In genomic region chr4:117850176-117850575, GRCm38 (mm10) we compare ENCODE assay signal across 15 mouse cellular contexts. TPM values are rescaled to one million over a fixed set of nuclear protein-coding genes. Genes with fewer than 3 reads are reported as not detected.
DNase-seq lines count a peak whose midpoint lies in the region; ATAC-seq and TF ChIP-seq lines count a peak whose summit lies in the region.
"Had no signal": no experiment of that assay in that cellular context is flagged by ENCODE, and none has a peak within 500 bp of the region (broad histone marks: within the 10 kb centered on the region; RNA-seq: fewer than 3 reads in every experiment).

No protein-coding gene starts in this region.

- H3K27me3 ChIP-seq in liver, embryonic 13.5 days = no peaks in the 10 kb centered on the region
- no peaks in the 10 kb centered on the region for H3K27me3 ChIP-seq in liver, postnatal 0 days (ENCODE audit: insufficient read depth, low read length)
- H3K27me3 ChIP-seq in hindbrain, embryonic 16.5 days (replicated peaks; ENCODE audit: control insufficient read depth, insufficient read depth, low read length) = no peaks in the 10 kb centered on the region
- H3K27me3 ChIP-seq in neural tube, embryonic 15.5 days (replicated peaks) = no peaks in the 10 kb centered on the region
- H3K27me3 ChIP-seq: limb, embryonic 15.5 days had no signal

- no peaks in the 10 kb centered on the region for H3K9me3 ChIP-seq in liver, embryonic 13.5 days (replicated peaks)
- no peaks in the 10 kb centered on the region for H3K9me3 ChIP-seq in liver, postnatal 0 days (ENCODE audit: low read length)
- H3K9me3 ChIP-seq in hindbrain, embryonic 16.5 days (ENCODE audit: control insufficient read depth, low read length) = no peaks in the 10 kb centered on the region
- no peaks in the 10 kb centered on the region for H3K9me3 ChIP-seq in neural tube, embryonic 15.5 days (replicated peaks)
- H3K9me3 ChIP-seq: limb, embryonic 15.5 days had no signal

- H3K36me3 ChIP-seq in liver, embryonic 13.5 days = peaks cover 100% of the 10 kb centered on the region
- peaks cover 27% of the 10 kb centered on the region for H3K36me3 ChIP-seq in liver, postnatal 0 days (replicated peaks; ENCODE audit: insufficient read depth, low read length)
- no peaks in the 10 kb centered on the region for H3K36me3 ChIP-seq in hindbrain, embryonic 16.5 days (ENCODE audit: control insufficient read depth, insufficient read depth, low read length)
- peaks cover 5% of the 10 kb centered on the region for H3K36me3 ChIP-seq in neural tube, embryonic 15.5 days

- H3K27ac ChIP-seq in gastrocnemius, adult 2 months = peak overlapping the region; percentile 75
- peak overlapping the region; percentile 41; the same call in 1 of the 2 replicates for H3K27ac ChIP-seq in liver, embryonic 13.5 days
- no peak overlapping the region for H3K27ac ChIP-seq in liver, postnatal 0 days (ENCODE audit: low read depth)
- H3K27ac ChIP-seq in hindbrain, embryonic 16.5 days (ENCODE audit: low read depth, low read length) = peak overlapping the region; percentile 75
- H3K27ac ChIP-seq in neural tube, embryonic 15.5 days (replicated peaks) = peak overlapping the region; percentile 68
- H3K27ac ChIP-seq: limb, embryonic 15.5 days had no signal

- peaks cover 62% of the 10 kb centered on the region for H3K4me1 ChIP-seq in liver, embryonic 13.5 days (replicated peaks)
- peaks cover 3% of the 10 kb centered on the region; the same call in 1 of the 2 replicates for H3K4me1 ChIP-seq in liver, postnatal 0 days (ENCODE audit: insufficient read depth)
- peaks cover 18% of the 10 kb centered on the region for H3K4me1 ChIP-seq in hindbrain, embryonic 16.5 days (ENCODE audit: control insufficient read depth, insufficient read depth, low read depth, low read length)
- H3K4me1 ChIP-seq in neural tube, embryonic 15.5 days = peaks cover 32% of the 10 kb centered on the region

- no peak for TF ChIP-seq EP300 in liver, postnatal 0 days (IDR thresholded peaks at IDR 0.05; ENCODE audit: low read depth)

- H3K4me3 ChIP-seq in gastrocnemius, adult 2 months = no peak overlapping the region
- no peak overlapping the region for H3K4me3 ChIP-seq in liver, embryonic 13.5 days (replicated peaks)
- H3K4me3 ChIP-seq in liver, postnatal 0 days (ENCODE audit: low read depth, low read length) = no peak overlapping the region
- H3K4me3 ChIP-seq in hindbrain, embryonic 16.5 days (ENCODE audit: low read length) = no peak overlapping the region
- no peak overlapping the region for H3K4me3 ChIP-seq in neural tube, embryonic 15.5 days (replicated peaks)
- H3K4me3 ChIP-seq: limb, embryonic 15.5 days; myocyte had no signal

- no peak for ATAC-seq in liver, embryonic 13.5 days (ENCODE audit: low read depth)
- ATAC-seq in liver, postnatal 0 days = no peak
- no peak for ATAC-seq in hindbrain, embryonic 16.5 days
- no peak for ATAC-seq in neural tube, embryonic 15.5 days (ENCODE audit: low FRiP score)
- ATAC-seq: CD4-positive, CD25-positive, alpha-beta regulatory T cell, adult 4 months; forebrain, embryonic 14.5 days; lung, postnatal 0 days had no signal

- TF ChIP-seq CTCF in gastrocnemius, adult 2 months (IDR thresholded peaks at IDR 0.05) = no peak
- no peak for TF ChIP-seq CTCF in liver, postnatal 0 days (IDR thresholded peaks at IDR 0.05; ENCODE audit: low read depth)

- H3K4me2 ChIP-seq in liver, embryonic 13.5 days = no peak overlapping the region
- H3K4me2 ChIP-seq in liver, postnatal 0 days (ENCODE audit: low read depth, low read length) = no peak overlapping the region
- peak overlapping the region; percentile 15 for H3K4me2 ChIP-seq in hindbrain, embryonic 16.5 days (ENCODE audit: low read length)
- peak overlapping the region; percentile 29; the same call in 1 of the 2 replicates for H3K4me2 ChIP-seq in neural tube, embryonic 15.5 days
- H3K4me2 ChIP-seq: limb, embryonic 15.5 days had no signal

- DNase-seq in gastrocnemius, adult 2 months = peak; percentile 82
- DNase-seq in gastrocnemius, postnatal 4 days (ENCODE audit: low spot score in 2 of 2) = no peak
- no peak for DNase-seq in liver, embryonic 13.5 days
- no peak for DNase-seq in liver, postnatal 0 days
- no peak for DNase-seq in thymus, postnatal 10 days (ENCODE audit: low spot score in 2 of 2)
- DNase-seq: embryo, embryonic 11 days; thymus, adult 18-20 months had no signal

- intact Hi-C loops in gastrocnemius, adult 2 months (cut with DNase I) = no loop called here

- H3K9ac ChIP-seq in liver, embryonic 13.5 days = no peak overlapping the region
- no peak overlapping the region for H3K9ac ChIP-seq in liver, postnatal 0 days (replicated peaks)
- H3K9ac ChIP-seq in hindbrain, embryonic 16.5 days (ENCODE audit: low read depth, low read length) = peak overlapping the region; percentile 47
- no peak overlapping the region for H3K9ac ChIP-seq in neural tube, embryonic 15.5 days (replicated peaks)
- H3K9ac ChIP-seq: limb, embryonic 15.5 days had no signal

- WGBS in liver, embryonic 13.5 days (ENCODE audit: insufficient replicate concordance) = 89% methylated on average over 7 of the region's 7 CpGs
- whole genome bisulfite sequencing in liver, postnatal 0 days (ENCODE audit: insufficient replicate concordance) = 89% methylated on average over 7 of the region's 7 CpGs
- 66% methylated on average over 7 of the region's 7 CpGs for whole genome bisulfite sequencing in hindbrain, embryonic 16.5 days
- 72% methylated on average over 7 of the region's 7 CpGs for WGBS in neural tube, embryonic 15.5 days

RNA-seq across cellular contexts. Expression of gene Slc6a9, which starts 15.9 kb away (rescaled TPM):
- 1 to 10 TPM; 5.0 to 7.0 TPM for total RNA-seq in gastrocnemius, adult 2 months (2021)
- 1 to 10 TPM; 6.1 to 6.9 TPM for total RNA-seq in gastrocnemius, postnatal 4 days (2021)
- 45.2 TPM in 2 replicates for polyA plus RNA-seq in liver, embryonic 13.5 days (2015; fragmentation: Nextera tagmentation; extraction: Ambion mirVana)
- 16.0 and 19.5 TPM in 2 replicates for polyA plus RNA-seq in liver, postnatal 0 days (2015; fragmentation: Nextera tagmentation; extraction: Ambion mirVana)
- 55.3 and 63.8 TPM in 2 replicates for polyA plus RNA-seq in hindbrain, embryonic 16.5 days (2015; fragmentation: Nextera tagmentation; extraction: Ambion mirVana)
- polyA plus RNA-seq in neural tube, embryonic 15.5 days (2015; fragmentation: Nextera tagmentation; extraction: Ambion mirVana) = 51.5 and 52.5 TPM in 2 replicates

RNA-seq across cellular contexts. Expression of gene Ccdc24, which starts 22.2 kb away (rescaled TPM):
- total RNA-seq in gastrocnemius, adult 2 months (2021) = under 1 TPM in 1 of 2 experiments, not detected in 1; 0.08 TPM
- total RNA-seq in gastrocnemius, postnatal 4 days (2021) = under 1 TPM; 0.59 to 0.91 TPM
- 1.0 and 1.1 TPM in 2 replicates for polyA plus RNA-seq in liver, embryonic 13.5 days (2015; fragmentation: Nextera tagmentation; extraction: Ambion mirVana)
- polyA plus RNA-seq in liver, postnatal 0 days (2015; fragmentation: Nextera tagmentation; extraction: Ambion mirVana) = 0.15 and 0.34 TPM in 2 replicates
- 2.1 and 2.2 TPM in 2 replicates for polyA plus RNA-seq in hindbrain, embryonic 16.5 days (2015; fragmentation: Nextera tagmentation; extraction: Ambion mirVana)
- 1.4 and 1.6 TPM in 2 replicates for polyA plus RNA-seq in neural tube, embryonic 15.5 days (2015; fragmentation: Nextera tagmentation; extraction: Ambion mirVana)
- total RNA-seq: megakaryocyte, adult 5-6 weeks had no signal
- polyA plus RNA-seq: CD4-positive, CD25-positive, alpha-beta regulatory T cell, adult 4 months had no signal

RNA-seq across cellular contexts. Expression of gene B4galt2, which starts 33.1 kb away (rescaled TPM):
- 1 to 10 TPM; 1.4 to 2.2 TPM for total RNA-seq in gastrocnemius, adult 2 months (2021)
- 10 to 100 TPM; 25.7 to 27.4 TPM for total RNA-seq in gastrocnemius, postnatal 4 days (2021)
- polyA plus RNA-seq in liver, embryonic 13.5 days (2015; fragmentation: Nextera tagmentation; extraction: Ambion mirVana) = 1.8 and 1.9 TPM in 2 replicates
- 0.63 and 0.67 TPM in 2 replicates for polyA plus RNA-seq in liver, postnatal 0 days (2015; fragmentation: Nextera tagmentation; extraction: Ambion mirVana)
- polyA plus RNA-seq in hindbrain, embryonic 16.5 days (2015; fragmentation: Nextera tagmentation; extraction: Ambion mirVana) = 64.4 and 65.6 TPM in 2 replicates
- 49.6 and 58.6 TPM in 2 replicates for polyA plus RNA-seq in neural tube, embryonic 15.5 days (2015; fragmentation: Nextera tagmentation; extraction: Ambion mirVana)
- total RNA-seq: megakaryocyte, adult 5-6 weeks had no signal
- polyA plus RNA-seq: CD4-positive, CD25-positive, alpha-beta regulatory T cell, adult 4 months had no signal

RNA-seq across cellular contexts. Expression of gene Atp6v0b, which starts 37.0 kb away (rescaled TPM):
- 10 to 100 TPM; 81.4 to 83.9 TPM for total RNA-seq in gastrocnemius, adult 2 months (2021)
- 10 to 100 TPM; 67.0 to 70.8 TPM for total RNA-seq in gastrocnemius, postnatal 4 days (2021)
- 158 and 159 TPM in 2 replicates for polyA plus RNA-seq in liver, embryonic 13.5 days (2015; fragmentation: Nextera tagmentation; extraction: Ambion mirVana)
- 149 and 164 TPM in 2 replicates for polyA plus RNA-seq in liver, postnatal 0 days (2015; fragmentation: Nextera tagmentation; extraction: Ambion mirVana)
- 631 and 701 TPM in 2 replicates for polyA plus RNA-seq in hindbrain, embryonic 16.5 days (2015; fragmentation: Nextera tagmentation; extraction: Ambion mirVana)
- polyA plus RNA-seq in neural tube, embryonic 15.5 days (2015; fragmentation: Nextera tagmentation; extraction: Ambion mirVana) = 544 and 626 TPM in 2 replicates

RNA-seq across cellular contexts. Expression of gene Dph2, which starts 41.7 kb away (rescaled TPM):
- 1 to 10 TPM; 2.4 to 3.2 TPM for total RNA-seq in gastrocnemius, adult 2 months (2021)
- 1 to 10 TPM; 4.6 to 5.3 TPM for total RNA-seq in gastrocnemius, postnatal 4 days (2021)
- 9.8 and 10.5 TPM in 2 replicates for polyA plus RNA-seq in liver, embryonic 13.5 days (2015; fragmentation: Nextera tagmentation; extraction: Ambion mirVana)
- 3.5 and 4.5 TPM in 2 replicates for polyA plus RNA-seq in liver, postnatal 0 days (2015; fragmentation: Nextera tagmentation; extraction: Ambion mirVana)
- 21.8 and 24.0 TPM in 2 replicates for polyA plus RNA-seq in hindbrain, embryonic 16.5 days (2015; fragmentation: Nextera tagmentation; extraction: Ambion mirVana)
- polyA plus RNA-seq in neural tube, embryonic 15.5 days (2015; fragmentation: Nextera tagmentation; extraction: Ambion mirVana) = 21.3 and 21.8 TPM in 2 replicates

Comparison
In these comparisons a context has a peak if more than half of its experiments do, and no peak if none do; other contexts are left out.
1. H3K4me2 ChIP-seq: peak in hindbrain, embryonic 16.5 days (single experiment) and neural tube, embryonic 15.5 days (single experiment); none in liver, embryonic 13.5 days (single experiment) and liver, postnatal 0 days (single experiment).
2. RNA of gene B4galt2, which starts 33.1 kb away (polyA plus RNA-seq): 64.4 to 65.6 TPM in hindbrain, embryonic 16.5 days and 49.6 to 58.6 TPM in neural tube, embryonic 15.5 days; 1.8 to 1.9 TPM in liver, embryonic 13.5 days and 0.63 to 0.67 TPM in liver, postnatal 0 days; every median in the first group is over 10 times any median in the second.